Mouse (Mus musculus): ENCODE data around the gene Nek8. TPM values are rescaled to one million over a fixed set of nuclear protein-coding genes. Genes with fewer than 3 reads are reported as not detected.

Nek8 gene
- total RNA-seq, 2 experiments from 2014 or later, result 2.6 to 3.3 TPM

GRCm38 (mm10) chr11:78170306-78170705, 6.2 kb downstream of the Nek8 start:
- no peak for DNase-seq (ENCODE audit: low spot score in 2 of 2)
- Histone ChIP-seq H3K4me3 (no peak overlapping the region), H3K27ac (no peak overlapping the region)
- TF ChIP-seq CTCF (conservative IDR thresholded peaks at IDR 0.05), result no peak

DNA sequence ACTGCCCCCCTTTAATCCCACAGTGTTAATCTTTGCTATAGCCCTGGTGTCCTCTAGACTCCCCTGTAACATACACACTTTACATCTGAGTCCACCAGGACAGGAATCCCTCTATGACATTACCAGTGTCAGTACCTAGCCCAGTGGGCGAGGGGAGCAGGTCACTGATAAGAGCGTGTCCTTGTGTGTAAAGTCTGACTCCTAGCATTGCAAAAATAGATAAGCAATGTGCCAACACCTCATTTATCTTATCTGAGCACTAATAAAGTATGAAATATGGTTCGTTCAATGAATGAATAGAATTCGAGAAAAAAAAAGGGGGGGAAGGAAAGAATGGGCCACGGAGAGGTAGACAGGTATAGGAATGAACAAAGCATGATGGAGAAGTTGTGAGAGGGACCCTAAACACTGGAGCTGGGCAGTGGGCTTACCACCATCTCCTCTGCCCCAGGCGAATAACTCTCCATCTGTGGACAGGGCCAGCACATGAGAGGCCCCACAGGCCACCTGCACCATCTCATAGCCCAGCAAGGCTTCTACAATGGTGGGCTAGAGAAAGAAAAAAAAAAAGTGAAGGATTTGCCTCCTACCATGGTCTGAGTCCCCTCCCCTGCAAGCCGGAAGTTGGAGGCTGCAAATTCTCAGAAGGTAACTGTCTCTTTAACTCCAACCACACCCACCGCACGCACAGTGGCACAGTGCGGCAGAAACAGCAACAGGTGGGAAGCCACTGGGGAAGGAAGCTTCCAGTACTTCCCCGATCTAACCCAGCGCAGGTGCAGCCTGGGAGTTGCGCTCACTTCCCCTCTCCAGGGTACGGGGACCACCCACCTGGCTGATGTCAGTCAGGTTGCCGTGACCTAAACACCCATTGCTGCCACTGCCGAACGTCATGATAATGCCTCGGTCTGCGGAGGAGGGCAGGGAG, 7.7 kb downstream of the Nek8 start:
- Histone ChIP-seq H3K27ac (no peak overlapping the region), H3K4me3 (no peak overlapping the region)
- DNase-seq (ENCODE audit: low spot score in 2 of 2), result no peak
- TF ChIP-seq CTCF (conservative IDR thresholded peaks at IDR 0.05), result no peak

- no peak for TF ChIP-seq CTCF (conservative IDR thresholded peaks at IDR 0.05)
- DNase-seq (ENCODE audit: low spot score in 2 of 2), result no peak
- H3K4me3 ChIP-seq, result no peak overlapping the region
- no peak overlapping the region for H3K27ac ChIP-seq
Observed at GRCm38 (mm10) chr11:78167257-78167959, 9.1 kb downstream of the Nek8 start.

DNA sequence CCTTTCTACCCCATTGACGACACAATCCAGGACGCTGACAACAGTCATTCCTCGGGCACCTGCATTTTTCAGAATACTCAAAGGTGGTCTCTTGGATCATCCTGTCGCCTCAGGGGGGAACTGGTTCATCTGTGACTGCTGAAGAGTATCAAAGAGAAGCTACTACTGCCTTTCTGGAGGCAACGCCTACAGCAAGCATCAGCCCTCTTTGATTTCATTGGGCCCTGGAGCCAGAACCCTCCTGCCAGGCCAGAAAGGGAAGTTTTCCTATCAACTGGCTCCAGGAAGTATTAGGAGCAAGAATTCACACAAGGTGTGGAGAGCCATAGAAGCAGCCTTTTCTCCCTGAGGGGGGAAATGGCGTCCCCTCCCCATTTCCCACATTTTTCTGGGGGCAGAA, 9.8 kb downstream of the Nek8 start:
- DNase-seq (ENCODE audit: low spot score in 2 of 2), result no peak
- Histone ChIP-seq H3K27ac (no peak overlapping the region), H3K4me3 (no peak overlapping the region)
- TF ChIP-seq CTCF (conservative IDR thresholded peaks at IDR 0.05), result no peak

- DNase-seq (ENCODE audit: low spot score in 2 of 2), result no peak
- peak overlapping the region; percentile 89 for H3K4me3 ChIP-seq
- no peak for TF ChIP-seq CTCF (conservative IDR thresholded peaks at IDR 0.05)
- peak overlapping the region; percentile 80 for H3K27ac ChIP-seq
Observed at GRCm38 (mm10) chr11:78166161-78166560, 10.3 kb downstream of the Nek8 start.

DNA sequence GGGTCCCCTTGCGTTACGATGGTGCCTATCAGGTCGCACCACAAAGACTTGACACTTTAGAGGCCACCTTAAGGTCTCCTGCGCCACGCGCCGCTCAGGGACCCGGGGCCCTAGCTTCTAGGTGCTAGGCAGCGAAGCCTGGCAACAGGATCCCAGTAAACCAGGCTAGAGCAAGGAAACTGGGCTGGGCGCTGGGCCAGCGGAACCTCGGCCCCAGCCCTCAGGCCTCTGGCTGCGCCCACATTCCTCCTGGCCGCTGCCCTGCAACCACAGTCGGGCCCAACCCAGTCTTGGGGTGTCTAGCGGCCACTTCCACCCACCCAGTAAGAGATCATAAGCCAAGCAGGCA, 10.7 kb downstream of the Nek8 start:
- no peak for DNase-seq (ENCODE audit: low spot score in 2 of 2)
- TF ChIP-seq CTCF (conservative IDR thresholded peaks at IDR 0.05), result no peak
- Histone ChIP-seq H3K4me3 (peak overlapping the region; percentile 89), H3K27ac (peak overlapping the region; percentile 80)

GRCm38 (mm10) chr11:78164924-78165760, 11.3 kb downstream of the Nek8 start, which contains the start of gene Traf4:
TSS of gene Traf4 (minus strand) at chr11:78165589.
- H3K4me3 ChIP-seq, result peak within 1 kb of the TSS; percentile 89
- TF ChIP-seq CTCF (conservative IDR thresholded peaks at IDR 0.05), result peak; percentile 40
- peak within 1 kb of the TSS; percentile 91 for H3K27ac ChIP-seq
- DNase-seq (ENCODE audit: low spot score in 2 of 2), result peak; percentile 67 to 70

- TF ChIP-seq CTCF (conservative IDR thresholded peaks at IDR 0.05), result no peak
- peak overlapping the region; percentile 91 for H3K27ac ChIP-seq
- DNase-seq (ENCODE audit: low spot score in 2 of 2), result no peak
- peak overlapping the region; percentile 89 for H3K4me3 ChIP-seq
Observed at GRCm38 (mm10) chr11:78164604-78164923, 11.9 kb downstream of the Nek8 start.

- Histone ChIP-seq H3K4me3 (peak overlapping the region; percentile 89), H3K27ac (peak overlapping the region; percentile 91)
- no peak for DNase-seq (ENCODE audit: low spot score in 2 of 2)
- no peak for TF ChIP-seq CTCF (conservative IDR thresholded peaks at IDR 0.05)
Observed at GRCm38 (mm10) chr11:78163681-78164603, 12.5 kb downstream of the Nek8 start.

DNA sequence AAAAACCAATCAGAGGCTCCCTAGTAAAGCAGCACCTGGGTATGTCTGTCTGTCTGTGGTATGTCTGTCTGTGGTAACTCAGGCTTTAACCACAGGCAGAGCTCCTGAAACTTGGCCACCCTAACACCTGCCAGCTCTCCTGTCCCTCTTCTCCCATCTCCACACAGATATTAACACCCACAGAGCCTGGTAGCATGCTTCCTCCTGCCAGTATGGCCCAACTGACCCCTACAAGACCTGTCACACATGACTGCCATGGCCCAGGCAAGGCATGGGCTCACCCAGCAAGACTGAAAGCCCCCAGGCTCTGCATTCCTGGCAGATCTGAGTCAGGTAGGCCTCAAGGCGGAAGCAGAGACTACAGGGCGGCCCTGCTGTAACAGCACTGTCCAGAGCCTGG, 13.4 kb downstream of the Nek8 start:
- H3K4me3 ChIP-seq, result peak overlapping the region; percentile 6; the same call in 1 of the 2 replicates
- H3K27ac ChIP-seq, result peak overlapping the region; percentile 91; the same call in 1 of the 2 replicates
- no peak for TF ChIP-seq CTCF (conservative IDR thresholded peaks at IDR 0.05)
- DNase-seq (ENCODE audit: low spot score in 2 of 2), result no peak

- no peak for TF ChIP-seq CTCF (conservative IDR thresholded peaks at IDR 0.05)
- no peak for DNase-seq (ENCODE audit: low spot score in 2 of 2)
- Histone ChIP-seq H3K4me3 (no peak overlapping the region; the same call in 1 of the 2 replicates), H3K27ac (peak overlapping the region; percentile 91; the same call in 1 of the 2 replicates)
Observed at GRCm38 (mm10) chr11:78162504-78162903, 14.0 kb downstream of the Nek8 start.

DNA sequence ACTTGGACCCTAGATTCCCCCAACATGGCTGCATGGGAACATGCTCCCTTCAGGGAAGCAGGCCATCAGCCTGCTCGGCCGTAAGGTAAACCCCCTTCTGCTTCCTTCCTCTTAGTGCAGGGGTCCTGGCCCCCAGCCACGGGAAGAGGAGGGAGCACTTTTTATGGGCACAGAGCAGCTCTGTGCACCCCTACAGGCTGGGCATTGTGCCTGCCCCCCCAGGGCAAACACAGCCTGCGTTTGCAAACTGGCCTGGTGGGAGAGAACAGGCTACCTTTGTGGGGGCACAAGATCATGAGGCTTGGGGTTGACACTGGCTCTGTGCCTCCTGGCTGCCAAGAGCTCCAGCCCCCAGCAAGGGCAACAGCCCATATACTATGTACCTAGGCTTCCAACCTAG, 14.5 kb downstream of the Nek8 start:
- peak in 1 of 2 experiments; percentile 45 for DNase-seq (ENCODE audit: low spot score in 2 of 2)
- H3K4me3 ChIP-seq, result no peak overlapping the region
- peak overlapping the region; percentile 91; the same call in 1 of the 2 replicates for H3K27ac ChIP-seq
- TF ChIP-seq CTCF (conservative IDR thresholded peaks at IDR 0.05), result no peak
